Mouse (Mus musculus): ENCODE measurements around the gene Samd4b. TPM values are rescaled to one million over a fixed set of nuclear protein-coding genes. Genes with fewer than 3 reads are reported as not detected.

The Samd4b gene
- polyA plus RNA-seq, 1 experiment from 2014 or later = 37.6 TPM

DNA sequence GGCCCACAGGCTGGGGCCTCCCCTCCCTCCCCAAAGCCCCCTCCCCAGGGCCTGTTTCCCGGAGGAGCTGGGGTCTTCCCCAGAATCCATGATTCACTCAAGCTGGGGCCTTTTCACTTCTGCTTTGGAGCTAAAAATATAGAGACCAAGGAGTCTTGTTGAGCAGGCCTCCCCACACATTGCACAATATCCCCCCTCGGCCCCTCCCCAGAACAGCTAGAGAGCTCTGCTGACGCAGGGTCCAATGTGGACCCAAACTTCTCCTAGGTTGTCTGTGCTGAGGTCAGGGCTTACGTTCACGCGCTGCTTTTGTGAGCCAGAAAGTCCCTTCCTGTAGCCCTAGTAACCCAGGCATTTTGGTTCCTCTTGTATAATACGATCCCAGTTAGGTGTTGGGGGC, 211.9 kb downstream of the Samd4b start:
- Histone ChIP-seq H3K4me1 (ENCODE audit: control insufficient read depth, insufficient read depth, low read length) (peaks cover 20% of the 10 kb centered on the region), H3K9me3 (ENCODE audit: control insufficient read depth, low read length) (no peaks in the 10 kb centered on the region), H3K36me3 (ENCODE audit: control insufficient read depth, insufficient read depth, low read length) (peaks cover 11% of the 10 kb centered on the region), H3K9ac (ENCODE audit: low read length) (no peak overlapping the region), H3K27me3 (ENCODE audit: control insufficient read depth, insufficient read depth, low read length) (no peaks in the 10 kb centered on the region), H3K27ac (replicated peaks; ENCODE audit: low read depth, low read length) (no peak overlapping the region), H3K4me2 (ENCODE audit: low read depth, severe bottlenecking) (no peak overlapping the region), H3K4me3 (ENCODE audit: low read depth, low read length) (no peak overlapping the region)
- DNase-seq (ENCODE audit: low spot score) = no peak
- WGBS = 84% methylated on average over 7 of the region's 7 CpGs
- ATAC-seq (ENCODE audit: insufficient number of reproducible peaks, low FRiP score, low TSS enrichment, low read depth) = no peak

GRCm38 (mm10) chr7:28385196-28385595, 212.7 kb downstream of the Samd4b start:
- H3K27ac ChIP-seq (replicated peaks; ENCODE audit: low read depth, low read length) = no peak overlapping the region
- no peak overlapping the region for H3K9ac ChIP-seq (ENCODE audit: low read length)
- DNase-seq (ENCODE audit: low spot score) (no peak), ATAC-seq (ENCODE audit: insufficient number of reproducible peaks, low FRiP score, low TSS enrichment, low read depth) (no peak)
- no peaks in the 10 kb centered on the region for H3K9me3 ChIP-seq (ENCODE audit: control insufficient read depth, low read length)
- no peaks in the 10 kb centered on the region for H3K27me3 ChIP-seq (ENCODE audit: control insufficient read depth, insufficient read depth, low read length)
- no peak overlapping the region for H3K4me2 ChIP-seq (ENCODE audit: low read depth, severe bottlenecking)
- H3K4me1 ChIP-seq (ENCODE audit: control insufficient read depth, insufficient read depth, low read length) = peaks cover 26% of the 10 kb centered on the region
- 94% methylated on average over 9 of the region's 9 CpGs for WGBS
- no peak overlapping the region for H3K4me3 ChIP-seq (ENCODE audit: low read depth, low read length)
- peaks cover 11% of the 10 kb centered on the region for H3K36me3 ChIP-seq (ENCODE audit: control insufficient read depth, insufficient read depth, low read length)

DNA sequence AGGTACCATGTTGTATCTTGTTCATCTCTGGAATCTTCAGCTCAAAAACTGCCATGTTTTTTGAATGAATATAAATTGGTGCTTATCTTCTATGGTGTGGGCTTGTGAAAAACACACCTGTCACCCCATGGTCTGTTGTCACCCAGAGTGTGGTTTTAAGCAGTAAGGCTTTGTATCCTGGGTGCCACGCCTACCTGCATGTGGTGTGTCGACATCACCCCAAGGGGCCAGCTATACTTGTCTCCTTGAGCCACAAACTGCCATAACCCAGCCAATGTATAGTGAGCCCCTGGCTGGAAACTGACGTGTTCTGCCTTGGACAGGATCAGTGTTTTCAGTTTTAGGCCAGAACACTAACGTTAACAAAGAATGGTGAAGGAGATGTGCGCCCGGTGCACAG, 213.8 kb downstream of the Samd4b start:
- Histone ChIP-seq H3K9me3 (ENCODE audit: control insufficient read depth, low read length) (no peaks in the 10 kb centered on the region), H3K27me3 (ENCODE audit: control insufficient read depth, insufficient read depth, low read length) (no peaks in the 10 kb centered on the region), H3K27ac (replicated peaks; ENCODE audit: low read depth, low read length) (no peak overlapping the region), H3K4me2 (ENCODE audit: low read depth, severe bottlenecking) (no peak overlapping the region), H3K36me3 (ENCODE audit: control insufficient read depth, insufficient read depth, low read length) (peaks cover 8% of the 10 kb centered on the region), H3K4me1 (ENCODE audit: control insufficient read depth, insufficient read depth, low read length) (peaks cover 31% of the 10 kb centered on the region), H3K4me3 (ENCODE audit: low read depth, low read length) (no peak overlapping the region), H3K9ac (ENCODE audit: low read length) (no peak overlapping the region)
- WGBS = 91% methylated on average over 6 of the region's 6 CpGs
- ATAC-seq (ENCODE audit: insufficient number of reproducible peaks, low FRiP score, low TSS enrichment, low read depth) (no peak), DNase-seq (ENCODE audit: low spot score) (no peak)

GRCm38 (mm10) chr7:28383606-28384005, 214.3 kb downstream of the Samd4b start:
- H3K36me3 ChIP-seq (ENCODE audit: control insufficient read depth, insufficient read depth, low read length) = peaks cover 5% of the 10 kb centered on the region; the same call in 1 of the 2 replicates
- H3K4me3 ChIP-seq (ENCODE audit: low read depth, low read length) = no peak overlapping the region
- H3K27me3 ChIP-seq (ENCODE audit: control insufficient read depth, insufficient read depth, low read length) = no peaks in the 10 kb centered on the region
- ATAC-seq (ENCODE audit: insufficient number of reproducible peaks, low FRiP score, low TSS enrichment, low read depth) = no peak
- H3K9ac ChIP-seq (ENCODE audit: low read length) = no peak overlapping the region
- no peak for DNase-seq (ENCODE audit: low spot score)
- no peak overlapping the region for H3K4me2 ChIP-seq (ENCODE audit: low read depth, severe bottlenecking)
- 95% methylated on average over 4 of the region's 4 CpGs for WGBS
- H3K4me1 ChIP-seq (ENCODE audit: control insufficient read depth, insufficient read depth, low read length) = peaks cover 33% of the 10 kb centered on the region
- no peak overlapping the region for H3K27ac ChIP-seq (replicated peaks; ENCODE audit: low read depth, low read length)
- no peaks in the 10 kb centered on the region for H3K9me3 ChIP-seq (ENCODE audit: control insufficient read depth, low read length)

DNA sequence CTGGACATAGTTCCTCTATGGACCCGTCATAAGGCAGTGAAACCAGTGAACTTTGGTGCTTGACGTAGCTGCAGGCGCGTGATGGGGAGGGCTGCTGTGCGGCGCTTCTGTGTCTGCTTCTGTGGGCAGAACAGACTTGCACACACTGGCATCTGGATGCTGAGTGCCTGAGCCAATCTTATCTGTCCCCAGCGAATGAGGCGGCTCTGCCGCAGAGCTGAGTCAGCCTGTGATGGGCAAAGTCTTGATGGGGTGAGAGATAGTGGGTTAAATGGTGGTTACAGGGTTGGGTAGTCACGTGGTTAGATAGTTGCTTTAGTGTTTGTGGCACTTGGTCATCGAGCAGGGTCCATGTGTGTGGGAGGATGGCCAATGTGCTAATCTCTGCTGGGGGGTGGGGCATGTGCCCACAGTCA, 215.0 kb downstream of the Samd4b start:
- no peaks in the 10 kb centered on the region for H3K27me3 ChIP-seq (ENCODE audit: control insufficient read depth, insufficient read depth, low read length)
- H3K9me3 ChIP-seq (ENCODE audit: control insufficient read depth, low read length) = no peaks in the 10 kb centered on the region
- H3K4me1 ChIP-seq (ENCODE audit: control insufficient read depth, insufficient read depth, low read length) = peaks cover 39% of the 10 kb centered on the region
- no peak for ATAC-seq (ENCODE audit: insufficient number of reproducible peaks, low FRiP score, low TSS enrichment, low read depth)
- DNase-seq (ENCODE audit: low spot score) = no peak
- no peak overlapping the region; the same call in 1 of the 2 replicates for H3K9ac ChIP-seq (ENCODE audit: low read length)
- H3K36me3 ChIP-seq (ENCODE audit: control insufficient read depth, insufficient read depth, low read length) = peaks cover 5% of the 10 kb centered on the region; the same call in 1 of the 2 replicates
- H3K4me3 ChIP-seq (ENCODE audit: low read depth, low read length) = no peak overlapping the region
- WGBS = 77% methylated on average over 11 of the region's 11 CpGs
- peak overlapping the region; percentile 95 for H3K27ac ChIP-seq (replicated peaks; ENCODE audit: low read depth, low read length)
- no peak overlapping the region; the same call in 1 of the 2 replicates for H3K4me2 ChIP-seq (ENCODE audit: low read depth, severe bottlenecking)

GRCm38 (mm10) chr7:28382347-28382951, 215.5 kb downstream of the Samd4b start:
- Histone ChIP-seq H3K27me3 (ENCODE audit: control insufficient read depth, insufficient read depth, low read length) (no peaks in the 10 kb centered on the region), H3K4me3 (ENCODE audit: low read depth, low read length) (peak overlapping the region; percentile 16; the same call in 1 of the 2 replicates), H3K27ac (replicated peaks; ENCODE audit: low read depth, low read length) (peak overlapping the region; percentile 95), H3K36me3 (ENCODE audit: control insufficient read depth, insufficient read depth, low read length) (peaks cover 3% of the 10 kb centered on the region; the same call in 1 of the 2 replicates), H3K9ac (ENCODE audit: low read length) (peak overlapping the region; percentile 7; the same call in 1 of the 2 replicates), H3K4me1 (ENCODE audit: control insufficient read depth, insufficient read depth, low read length) (peaks cover 44% of the 10 kb centered on the region), H3K4me2 (ENCODE audit: low read depth, severe bottlenecking) (peak overlapping the region; percentile 50; the same call in 1 of the 2 replicates), H3K9me3 (ENCODE audit: control insufficient read depth, low read length) (no peaks in the 10 kb centered on the region)
- DNase-seq (ENCODE audit: low spot score) (no peak), ATAC-seq (ENCODE audit: insufficient number of reproducible peaks, low FRiP score, low TSS enrichment, low read depth) (peak; percentile 9; the same call in 1 of the 2 replicates)
- 53% methylated on average over 11 of the region's 12 CpGs for WGBS

DNA sequence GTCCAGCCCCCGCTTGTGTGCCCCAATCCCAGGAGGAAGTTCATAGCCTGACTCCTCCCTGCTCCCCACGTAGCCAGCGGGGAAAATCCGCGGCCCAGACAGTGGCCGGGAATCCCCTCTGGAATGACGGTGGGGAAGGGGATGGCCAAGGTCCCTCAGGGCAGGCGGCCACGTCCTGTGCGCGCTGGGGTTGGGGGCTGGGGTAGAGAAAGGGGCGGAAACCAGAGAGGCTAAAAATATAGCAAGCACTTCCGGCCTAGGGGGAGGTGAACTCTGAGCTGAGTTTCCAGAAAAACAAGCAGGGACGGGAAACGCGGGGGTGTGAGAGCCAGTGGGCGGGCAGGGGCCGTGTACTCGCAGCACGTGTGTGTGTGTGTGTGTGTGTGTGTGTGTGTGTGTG, 216.0 kb downstream of the Samd4b start:
- H3K4me3 ChIP-seq (ENCODE audit: low read depth, low read length) = peak overlapping the region; percentile 16
- H3K27ac ChIP-seq (replicated peaks; ENCODE audit: low read depth, low read length) = peak overlapping the region; percentile 95
- H3K27me3 ChIP-seq (ENCODE audit: control insufficient read depth, insufficient read depth, low read length) = no peaks in the 10 kb centered on the region
- peak overlapping the region; percentile 58; the same call in 1 of the 2 replicates for H3K9ac ChIP-seq (ENCODE audit: low read length)
- ATAC-seq (ENCODE audit: insufficient number of reproducible peaks, low FRiP score, low TSS enrichment, low read depth) (peak; percentile 37; the same call in 1 of the 2 replicates), DNase-seq (ENCODE audit: low spot score) (peak; percentile 85)
- peaks cover 3% of the 10 kb centered on the region; the same call in 1 of the 2 replicates for H3K36me3 ChIP-seq (ENCODE audit: control insufficient read depth, insufficient read depth, low read length)
- H3K9me3 ChIP-seq (ENCODE audit: control insufficient read depth, low read length) = no peaks in the 10 kb centered on the region
- 1% methylated on average over 20 of the region's 20 CpGs for WGBS
- H3K4me1 ChIP-seq (ENCODE audit: control insufficient read depth, insufficient read depth, low read length) = peaks cover 45% of the 10 kb centered on the region
- H3K4me2 ChIP-seq (ENCODE audit: low read depth, severe bottlenecking) = peak overlapping the region; percentile 50

- 0 out of 2 replicates have a peak, but pooled peaks have one; percentile 17 for ATAC-seq (ENCODE audit: insufficient number of reproducible peaks, low FRiP score, low TSS enrichment, low read depth)
- peak overlapping the region; percentile 95 for H3K27ac ChIP-seq (replicated peaks; ENCODE audit: low read depth, low read length)
- H3K27me3 ChIP-seq (ENCODE audit: control insufficient read depth, insufficient read depth, low read length) = no peaks in the 10 kb centered on the region
- peak overlapping the region; percentile 50 for H3K4me2 ChIP-seq (ENCODE audit: low read depth, severe bottlenecking)
- peak; percentile 63 for DNase-seq (ENCODE audit: low spot score)
- peak overlapping the region; percentile 16 for H3K4me3 ChIP-seq (ENCODE audit: low read depth, low read length)
- peak overlapping the region; percentile 58; the same call in 1 of the 2 replicates for H3K9ac ChIP-seq (ENCODE audit: low read length)
- peaks cover 3% of the 10 kb centered on the region; the same call in 1 of the 2 replicates for H3K36me3 ChIP-seq (ENCODE audit: control insufficient read depth, insufficient read depth, low read length)
- peaks cover 48% of the 10 kb centered on the region for H3K4me1 ChIP-seq (ENCODE audit: control insufficient read depth, insufficient read depth, low read length)
- no peaks in the 10 kb centered on the region for H3K9me3 ChIP-seq (ENCODE audit: control insufficient read depth, low read length)
- WGBS = 5% methylated on average over 30 of the region's 30 CpGs
Observed at GRCm38 (mm10) chr7:28381017-28381790, 216.7 kb downstream of the Samd4b start.

Data from limb, embryonic 11.5 days (tissue).